Mouse (Mus musculus) embryonic facial prominence, embryonic 14.5 days (tissue): Measurements from ENCODE around the gene Zbtb7a. TPM values are rescaled to one million over a fixed set of nuclear protein-coding genes. Genes with fewer than 3 reads are reported as not detected.
A peak's percentile ranks its signal among the peaks of the same experiment; 100 is the strongest.

Source experiments
- ATAC-seq: fragments of 200-750 bp; cut with Nextera tagmentation; 2 replicates; pipeline ENCODE4 v1.8.0; 2017; ENCODE audit warnings: low read depth, moderate number of reproducible peaks, moderate TSS enrichment
- DNase-seq: peaks from one replicate; pipeline ENCODE4 v3.0.0-alpha.2; 2015; ENCODE audit warnings: low spot score
- H3K27ac ChIP-seq: fragments of 300-500 bp; sonication (generic); replicated peaks from 2 replicates; pipeline ENCODE4 v1.5.1; 2014; ENCODE audit warnings: low read depth, mild to moderate bottlenecking, low read length, moderate library complexity
- H3K27me3 ChIP-seq: fragments of 300-500 bp; sonication (generic); replicated peaks from 2 replicates; pipeline ENCODE4 v1.6.1; 2014; ENCODE audit warnings: low read length; ENCODE audit not compliant: control insufficient read depth, insufficient read depth
- H3K36me3 ChIP-seq: fragments of 300-500 bp; sonication (generic); 2 replicates; pipeline ENCODE4 v1.6.1; 2014; ENCODE audit warnings: low read length, mixed read lengths; ENCODE audit not compliant: control insufficient read depth, insufficient read depth
- H3K4me1 ChIP-seq: fragments of 300-500 bp; sonication (generic); 2 replicates; pipeline ENCODE4 v1.6.1; 2014; ENCODE audit warnings: antibody characterized with exemption, low read length; ENCODE audit not compliant: control insufficient read depth, insufficient read depth
- H3K4me2 ChIP-seq: fragments of 300-500 bp; sonication (generic); 2 replicates; pipeline ENCODE4 v1.6.1; 2014; ENCODE audit warnings: low read depth, mild to moderate bottlenecking, low read length, moderate library complexity, mixed read lengths
- H3K4me3 ChIP-seq: fragments of 300-500 bp; sonication (generic); 2 replicates; pipeline ENCODE4 v1.5.1; 2014; ENCODE audit warnings: low read depth, mild to moderate bottlenecking, low read length
- H3K9ac ChIP-seq: fragments of 300-500 bp; sonication (generic); 2 replicates; pipeline ENCODE4 v1.6.1; 2014; ENCODE audit warnings: low read depth, mild to moderate bottlenecking, low read length, moderate library complexity, mixed read lengths
- H3K9me3 ChIP-seq: fragments of 300-500 bp; sonication (generic); 2 replicates; pipeline ENCODE4 v1.6.1; 2016; ENCODE audit warnings: low read length; ENCODE audit not compliant: control insufficient read depth
- WGBS: fragments of 180-500 bp; shearing (Covaris S2); extraction: QIAGEN DNeasy Blood & Tissue Kit; methylation state at CpG from one replicate; pipeline ENCODE4 v1.1.7; 2014; 5-methylcytosine and 5-hydroxymethylcytosine counted together
- polyA plus RNA-seq: library from polyadenylated mRNA; unstranded; fragments of >200 nt; fragmentation: Nextera tagmentation; extraction: Ambion mirVana; gene quantifications from 2 replicates; pipeline ENCODE4 v1.2.1, GENCODE M21; 2014

Gene Zbtb7a
- polyA plus RNA-seq, 1 experiment from 2014 or later, result 25.9 TPM

DNA sequence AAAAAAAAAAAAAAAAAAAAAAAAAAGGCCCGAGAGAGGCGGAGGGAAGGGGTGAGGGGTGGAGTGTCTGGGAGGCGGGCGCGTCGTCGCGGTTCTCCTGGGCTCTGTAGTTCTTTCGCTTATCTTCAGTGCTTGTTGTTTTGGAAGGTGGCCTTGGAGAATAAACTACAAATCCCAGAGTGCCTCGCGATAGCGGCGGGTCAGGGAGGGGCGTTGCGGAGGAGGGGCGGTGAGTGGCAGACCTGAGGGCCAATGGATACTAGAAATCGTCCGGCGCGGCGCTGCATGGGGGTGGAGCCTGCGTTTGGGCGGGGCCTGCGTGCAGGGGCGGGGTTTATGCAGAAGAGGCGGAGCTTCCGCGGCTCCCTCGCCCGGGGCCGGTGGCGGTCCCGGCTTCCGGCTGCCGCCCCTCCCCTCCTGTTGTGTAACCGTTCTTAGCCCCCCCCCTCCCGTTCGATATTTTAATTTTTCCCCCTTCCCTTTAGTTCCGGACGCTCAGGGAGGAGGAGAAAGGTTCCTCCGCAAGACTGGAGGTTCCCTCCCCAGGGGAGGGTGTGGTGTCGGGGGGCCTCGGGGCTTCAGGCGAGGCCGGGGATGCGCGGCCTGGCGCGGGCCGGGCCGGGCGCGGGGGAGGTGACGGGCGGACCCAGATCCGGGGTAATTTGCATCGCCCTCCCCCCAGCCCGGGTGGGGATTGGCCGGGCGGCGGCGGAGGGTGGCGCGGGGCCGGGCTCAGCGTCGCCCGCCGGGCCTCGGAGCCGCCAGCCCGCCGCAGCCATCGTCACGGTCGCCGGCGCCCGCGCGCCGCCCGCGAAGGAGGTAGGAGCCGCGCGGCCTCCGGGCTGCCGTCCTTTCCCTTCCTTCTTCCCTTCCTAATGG is 2.5 kb downstream of the Zbtb7a start:
- WGBS, result 0% methylated on average over 24 of the region's 89 CpGs
- H3K4me2 ChIP-seq, result peak overlapping the region; percentile 98
- no peaks in the 10 kb centered on the region for H3K36me3 ChIP-seq
- DNase-seq (peak; percentile 99), ATAC-seq (peak; percentile 95)
- no peaks in the 10 kb centered on the region for H3K9me3 ChIP-seq
- H3K9ac ChIP-seq, result peak overlapping the region; percentile 98
- peaks cover 37% of the 10 kb centered on the region for H3K4me1 ChIP-seq
- H3K27me3 ChIP-seq, result peaks cover 25% of the 10 kb centered on the region
- H3K4me3 ChIP-seq, result peak overlapping the region; percentile 88
- peak overlapping the region; percentile 98 for H3K27ac ChIP-seq

DNA sequence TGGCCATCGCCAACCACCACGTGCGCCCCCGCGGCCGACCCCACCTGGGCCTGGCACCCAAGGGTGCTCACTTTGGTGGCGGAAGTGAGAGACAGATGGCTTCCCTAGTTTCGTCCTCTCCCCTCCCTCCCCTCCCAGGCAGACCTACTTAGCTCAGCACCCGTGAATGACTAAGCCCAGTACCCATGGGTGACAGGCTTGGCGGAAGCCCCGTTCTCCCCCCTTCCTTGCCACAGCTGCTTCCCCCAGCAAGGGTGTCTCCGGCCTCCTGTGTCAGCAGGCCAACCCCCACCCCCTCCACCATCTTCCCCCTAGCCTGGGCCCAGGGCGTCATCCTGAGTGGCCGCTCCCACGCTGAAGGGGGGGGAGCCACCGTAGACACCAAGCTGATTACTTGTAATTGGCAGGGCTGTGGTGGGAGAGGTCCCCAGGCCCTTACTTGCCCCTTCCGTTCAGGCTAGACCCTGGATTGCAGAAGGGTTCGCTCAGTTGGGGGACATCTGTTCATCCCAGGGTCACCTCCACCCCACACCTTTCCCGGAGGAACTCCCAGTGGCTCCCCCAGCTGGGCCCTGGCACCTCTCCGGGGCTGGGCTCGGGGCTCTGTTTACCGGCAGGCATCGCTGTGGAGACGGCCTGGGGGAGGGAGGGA is 3.2 kb downstream of the Zbtb7a start:
- peaks cover 40% of the 10 kb centered on the region for H3K4me1 ChIP-seq

DNA sequence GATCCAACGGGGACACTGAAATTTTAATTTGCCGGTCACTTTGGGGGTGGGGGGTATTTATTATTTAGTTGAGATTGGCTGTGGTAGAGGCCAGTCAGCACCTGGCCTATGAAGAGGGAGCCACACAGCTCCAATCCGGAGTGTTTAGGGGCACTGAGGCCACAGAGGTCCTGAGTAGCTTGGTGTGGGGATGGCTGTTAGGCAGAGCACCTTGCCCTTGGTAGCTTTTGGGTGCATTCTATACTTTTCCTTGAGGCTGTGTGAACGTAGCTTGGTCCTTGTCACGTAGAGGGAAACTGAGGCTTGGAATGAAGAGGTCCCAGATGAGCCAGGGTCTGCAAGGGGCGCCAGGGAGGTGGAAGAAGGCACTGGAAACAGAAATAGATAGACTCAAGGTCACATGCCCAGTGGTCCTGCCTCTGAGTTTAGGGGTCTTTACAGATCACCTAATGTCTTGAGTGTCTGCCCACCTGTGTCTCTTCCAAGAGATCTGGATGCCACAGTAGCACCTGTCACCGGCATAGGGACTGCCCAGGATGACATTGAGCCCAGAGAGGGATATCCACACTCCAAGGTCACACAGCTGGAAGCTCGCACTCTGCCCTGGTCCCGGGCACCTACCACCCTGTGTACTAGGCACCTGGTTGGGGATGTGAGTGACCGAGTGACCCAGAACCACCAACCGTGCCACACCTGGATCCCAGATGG is 4.0 kb downstream of the Zbtb7a start:
- Histone ChIP-seq H3K36me3 (peaks cover 7% of the 10 kb centered on the region), H3K4me3 (peak overlapping the region; percentile 88), H3K9me3 (no peaks in the 10 kb centered on the region), H3K4me1 (peaks cover 39% of the 10 kb centered on the region), H3K27ac (0 out of 2 replicates have a peak overlapping the region, but pooled peaks have one; percentile 91), H3K4me2 (peak overlapping the region; percentile 92), H3K9ac (peak overlapping the region; percentile 94), H3K27me3 (peaks cover 17% of the 10 kb centered on the region)
- 49% methylated on average over 11 of the region's 11 CpGs for WGBS
- no peak for ATAC-seq
- no peak for DNase-seq

More for the DNA sequence above, 3.2 kb downstream of the Zbtb7a start:
- Histone ChIP-seq H3K4me2 (peak overlapping the region; percentile 92), H3K9me3 (no peaks in the 10 kb centered on the region), H3K27ac (peak overlapping the region; percentile 91), H3K4me3 (peak overlapping the region; percentile 88), H3K9ac (peak overlapping the region; percentile 94), H3K36me3 (no peaks in the 10 kb centered on the region), H3K27me3 (peaks cover 25% of the 10 kb centered on the region)
- WGBS, result under 1% methylated on average over 15 of the region's 24 CpGs
- DNase-seq (peak; percentile 59), ATAC-seq (no peak)

DNA sequence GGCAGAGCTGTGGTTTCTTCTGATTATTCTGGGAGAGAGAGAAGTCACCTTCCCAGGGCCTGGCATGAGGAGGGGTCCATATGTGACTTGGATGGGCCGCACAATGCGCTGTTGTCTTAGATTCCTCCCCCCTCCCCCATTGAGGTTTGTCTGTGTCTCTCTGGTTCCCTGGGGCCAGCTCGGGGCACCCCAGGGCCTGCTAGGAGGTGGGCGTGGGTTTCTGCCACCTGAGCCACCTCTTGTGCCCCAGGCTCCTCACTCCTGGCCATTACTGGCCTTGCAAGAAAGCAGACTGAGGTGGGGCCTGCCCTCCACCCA is 4.5 kb downstream of the Zbtb7a start:
- peak overlapping the region; percentile 30 for H3K9ac ChIP-seq
- H3K27ac ChIP-seq, result no peak overlapping the region

DNA sequence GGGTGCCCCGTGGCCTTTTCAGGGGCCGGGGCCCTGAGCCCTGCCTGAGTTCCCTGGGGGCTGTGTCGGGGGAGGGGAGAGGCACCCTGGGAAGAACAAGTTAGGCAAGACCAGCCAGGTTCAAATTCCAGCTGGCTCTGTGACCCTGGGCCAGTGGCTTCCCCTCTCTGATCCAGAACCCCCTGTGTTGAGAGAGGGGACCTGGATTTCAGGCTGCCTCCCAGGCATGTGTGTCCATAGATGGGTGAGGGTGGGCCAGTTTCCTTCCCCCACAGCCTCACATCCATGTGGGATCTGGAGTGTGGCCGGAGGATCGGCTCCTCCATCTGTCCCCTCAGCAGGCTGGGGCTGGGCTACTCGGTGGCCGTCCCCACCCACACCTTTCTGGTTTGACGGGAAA is 5.0 kb downstream of the Zbtb7a start:
- DNase-seq (no peak), ATAC-seq (no peak)
- H3K9ac ChIP-seq, result peak overlapping the region; percentile 30
- peak overlapping the region; percentile 92 for H3K4me2 ChIP-seq
- H3K9me3 ChIP-seq, result no peaks in the 10 kb centered on the region
- peak overlapping the region; percentile 20 for H3K4me3 ChIP-seq
- H3K4me1 ChIP-seq, result peaks cover 35% of the 10 kb centered on the region
- H3K27me3 ChIP-seq, result peaks cover 7% of the 10 kb centered on the region
- whole genome bisulfite sequencing, result 47% methylated on average over 8 of the region's 8 CpGs
- peak overlapping the region; percentile 56; the same call in 1 of the 2 replicates for H3K27ac ChIP-seq
- peaks cover 17% of the 10 kb centered on the region for H3K36me3 ChIP-seq

More for the DNA sequence above, 4.5 kb downstream of the Zbtb7a start:
- Histone ChIP-seq H3K4me3 (peak overlapping the region; percentile 20; the same call in 1 of the 2 replicates), H3K27me3 (peaks cover 12% of the 10 kb centered on the region), H3K4me2 (peak overlapping the region; percentile 92), H3K36me3 (peaks cover 12% of the 10 kb centered on the region), H3K9me3 (no peaks in the 10 kb centered on the region), H3K4me1 (peaks cover 35% of the 10 kb centered on the region)
- 50% methylated on average over 4 of the region's 4 CpGs for WGBS
- ATAC-seq (no peak), DNase-seq (no peak)

DNA sequence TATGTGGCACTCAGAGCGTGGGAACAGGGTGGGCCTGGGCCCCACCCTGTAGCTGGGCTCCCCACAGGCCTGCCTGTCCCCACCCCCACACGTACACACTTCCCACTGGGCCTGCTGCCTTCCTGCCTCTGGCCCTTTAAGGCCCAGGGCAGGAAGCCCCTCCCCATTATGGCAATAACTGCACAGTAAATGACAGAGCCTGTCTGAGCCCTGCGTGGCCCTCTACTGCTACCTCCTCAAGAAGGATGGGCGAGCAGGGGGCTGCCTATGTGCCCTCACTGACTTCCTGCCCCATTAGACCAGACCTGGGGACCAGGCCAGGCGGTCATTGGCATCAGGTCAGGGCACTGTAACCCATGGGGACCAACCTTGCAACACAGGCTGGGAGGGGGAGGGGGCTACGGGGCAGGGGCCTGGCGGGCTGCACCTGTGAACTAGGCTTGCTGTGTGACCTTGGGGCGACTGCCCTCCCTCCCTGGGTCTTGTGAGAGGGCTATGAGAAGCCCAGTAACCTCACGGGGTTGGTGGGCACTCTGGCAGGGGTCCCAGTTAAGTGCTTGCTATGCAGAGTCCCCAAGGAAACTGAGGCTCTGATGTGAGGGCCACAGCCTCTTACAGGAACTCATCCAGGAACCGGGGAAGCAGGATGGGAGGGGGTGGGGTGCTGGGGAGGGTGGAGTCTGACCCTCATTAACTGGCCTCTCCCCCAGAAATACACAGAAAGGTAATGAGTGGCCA is 5.9 kb downstream of the Zbtb7a start:
- Histone ChIP-seq H3K27ac (peak overlapping the region; percentile 56), H3K4me2 (peak overlapping the region; percentile 92), H3K36me3 (peaks cover 26% of the 10 kb centered on the region), H3K4me1 (peaks cover 31% of the 10 kb centered on the region), H3K4me3 (peak overlapping the region; percentile 20), H3K9ac (peak overlapping the region; percentile 46; the same call in 1 of the 2 replicates), H3K27me3 (no peaks in the 10 kb centered on the region), H3K9me3 (no peaks in the 10 kb centered on the region)
- no peak for DNase-seq
- WGBS, result 45% methylated on average over 8 of the region's 10 CpGs
- no peak for ATAC-seq

DNA sequence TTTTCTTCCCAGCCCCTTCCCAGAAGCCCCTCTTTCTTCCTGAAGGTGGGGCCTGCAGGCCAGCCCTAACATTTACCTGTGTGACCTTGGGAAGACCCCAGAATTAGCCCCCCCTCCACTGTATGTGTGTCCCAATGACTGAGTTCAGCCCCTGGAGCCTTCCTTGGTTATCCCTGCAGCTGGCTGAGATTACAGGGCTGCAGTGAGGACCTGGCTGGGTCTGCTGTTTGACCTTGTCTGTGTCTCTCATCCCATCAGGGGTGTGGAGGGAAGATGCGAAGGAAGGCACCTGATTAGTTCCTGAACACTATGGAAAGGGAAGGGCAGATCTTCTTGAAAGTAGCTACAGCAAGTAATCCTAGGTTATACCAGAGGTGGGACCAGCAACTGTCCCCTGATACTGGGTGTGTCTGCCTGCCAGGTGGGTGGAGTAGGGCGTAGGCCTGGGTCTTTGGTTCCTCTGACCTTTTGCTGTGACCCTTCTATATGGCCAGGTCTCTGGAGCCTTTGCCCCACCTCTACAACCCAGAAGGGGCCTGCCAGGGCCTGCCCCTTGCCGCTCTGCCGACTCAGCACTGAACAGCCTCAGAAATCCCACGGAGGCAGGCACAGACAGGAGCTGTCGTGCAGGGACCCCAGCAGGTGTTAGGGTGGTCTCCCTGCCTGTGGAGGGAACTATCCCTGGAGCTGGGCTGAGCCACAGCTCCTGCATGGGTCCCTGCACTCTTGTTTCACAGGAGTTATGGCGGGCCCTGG is 6.6 kb downstream of the Zbtb7a start:
- peak overlapping the region; percentile 34; the same call in 1 of the 2 replicates for H3K27ac ChIP-seq
- peaks cover 31% of the 10 kb centered on the region for H3K4me1 ChIP-seq
- H3K4me3 ChIP-seq, result no peak overlapping the region
- H3K36me3 ChIP-seq, result peaks cover 33% of the 10 kb centered on the region
- WGBS, result 79% methylated on average over 4 of the region's 7 CpGs
- H3K9me3 ChIP-seq, result no peaks in the 10 kb centered on the region
- peak overlapping the region; percentile 92; the same call in 1 of the 2 replicates for H3K4me2 ChIP-seq
- ATAC-seq (no peak), DNase-seq (no peak)
- H3K9ac ChIP-seq, result no peak overlapping the region
- no peaks in the 10 kb centered on the region for H3K27me3 ChIP-seq
